Mouse (Mus musculus) embryonic fibroblast, embryonic 13.5 days (primary cell): ENCODE measurements at regions not wholly inside any gene's neighbourhood (a gene's known extent, or its start where the extent isn't known, plus 50 kb on each side); places are given as distances from the start of the nearest gene placed in this dataset.

Source experiments
- H3K27ac ChIP-seq: 2 replicates; pipeline ENCODE4 v1.5.1; 2012; ENCODE audit warnings: low read length, control low read depth, inconsistent platforms; ENCODE audit not compliant: insufficient read depth
- H3K4me1 ChIP-seq: 2 replicates; pipeline ENCODE4 v1.6.1; 2011; ENCODE audit warnings: low read length; ENCODE audit not compliant: control insufficient read depth, insufficient read depth
- H3K4me3 ChIP-seq: 2 replicates; pipeline ENCODE4 v1.5.1; 2011; ENCODE audit warnings: mild to moderate bottlenecking, control low read depth, low read length; ENCODE audit not compliant: insufficient read depth
- CTCF ChIP-seq: IDR thresholded peaks from 2 replicates; pipeline ENCODE4 v1.5.1; 2011; ENCODE audit warnings: mild to moderate bottlenecking, control low read depth, low read length, moderate library complexity, borderline replicate concordance; ENCODE audit not compliant: insufficient read depth
- POLR2A ChIP-seq: IDR thresholded peaks from 2 replicates; pipeline ENCODE4 v1.6.1; 2011; ENCODE audit warnings: low read depth, mild to moderate bottlenecking, control low read depth, low read length, moderate library complexity

GRCm38 (mm10) chr4:142465226-142465625 lies 226.0 kb upstream of the Kazn start:
- Histone ChIP-seq H3K27ac (no peak overlapping the region), H3K4me3 (no peak overlapping the region), H3K4me1 (no peaks in the 10 kb centered on the region)
- no peak for TF ChIP-seq POLR2A
- TF ChIP-seq CTCF = no peak

- TF ChIP-seq POLR2A = no peak
- TF ChIP-seq CTCF = no peak
- Histone ChIP-seq H3K27ac (no peak overlapping the region), H3K4me1 (no peaks in the 10 kb centered on the region), H3K4me3 (no peak overlapping the region)
These were observed 224.9 kb upstream of the Kazn start for GRCm38 (mm10) chr4:142464066-142464465.

GRCm38 (mm10) chr4:142460468-142461086 lies 221.4 kb upstream of the Kazn start:
- TF ChIP-seq CTCF = no peak
- TF ChIP-seq POLR2A = no peak
- H3K4me1 ChIP-seq = no peaks in the 10 kb centered on the region
- H3K4me3 ChIP-seq = no peak overlapping the region
- no peak overlapping the region for H3K27ac ChIP-seq

- Histone ChIP-seq H3K27ac (no peak overlapping the region), H3K4me1 (no peaks in the 10 kb centered on the region), H3K4me3 (no peak overlapping the region)
- TF ChIP-seq CTCF (no peak), POLR2A (no peak)
These were observed 213.4 kb upstream of the Kazn start for GRCm38 (mm10) chr4:142452614-142453013.

DNA sequence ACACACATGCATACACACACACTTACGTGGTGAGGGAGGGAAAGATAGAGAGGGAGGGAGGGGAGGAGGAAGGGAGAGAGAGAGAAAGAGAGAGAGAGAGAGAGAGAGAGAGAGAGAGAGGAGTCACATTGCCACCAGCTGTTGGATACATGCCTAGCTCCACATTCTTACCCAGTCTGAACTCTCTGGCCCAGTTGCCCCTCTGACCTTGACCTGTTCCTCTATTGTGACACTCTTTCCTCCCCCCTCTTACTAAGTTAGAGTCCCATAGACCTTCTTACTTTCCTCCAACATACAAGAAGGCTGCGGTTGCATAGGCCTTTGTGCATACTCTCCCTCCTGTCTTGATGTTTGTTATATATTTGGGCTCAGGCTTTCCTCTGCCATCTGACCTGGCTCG lies 211.7 kb upstream of the Kazn start:
- Histone ChIP-seq H3K4me3 (no peak overlapping the region), H3K27ac (no peak overlapping the region), H3K4me1 (no peaks in the 10 kb centered on the region)
- no peak for TF ChIP-seq POLR2A
- TF ChIP-seq CTCF = no peak

GRCm38 (mm10) chr4:142449713-142450112 lies 210.5 kb upstream of the Kazn start:
- no peak overlapping the region for H3K27ac ChIP-seq
- no peak overlapping the region for H3K4me3 ChIP-seq
- H3K4me1 ChIP-seq = no peaks in the 10 kb centered on the region
- TF ChIP-seq POLR2A = no peak
- TF ChIP-seq CTCF = no peak

GRCm38 (mm10) chr4:142449198-142449702 lies 210.0 kb upstream of the Kazn start:
- Histone ChIP-seq H3K27ac (no peak overlapping the region), H3K4me3 (no peak overlapping the region), H3K4me1 (no peaks in the 10 kb centered on the region)
- TF ChIP-seq POLR2A (no peak), CTCF (no peak)

GRCm38 (mm10) chr4:142447529-142447928 lies 208.3 kb upstream of the Kazn start:
- no peak for TF ChIP-seq CTCF
- no peak for TF ChIP-seq POLR2A
- H3K4me1 ChIP-seq = no peaks in the 10 kb centered on the region
- H3K4me3 ChIP-seq = no peak overlapping the region
- no peak overlapping the region for H3K27ac ChIP-seq

GRCm38 (mm10) chr4:142441045-142441444 lies 201.8 kb upstream of the Kazn start:
- Histone ChIP-seq H3K27ac (no peak overlapping the region), H3K4me1 (no peaks in the 10 kb centered on the region), H3K4me3 (no peak overlapping the region)
- no peak for TF ChIP-seq POLR2A

GRCm38 (mm10) chr4:142439450-142440183 lies 200.4 kb upstream of the Kazn start:
- no peak overlapping the region for H3K4me3 ChIP-seq
- H3K4me1 ChIP-seq = no peaks in the 10 kb centered on the region
- no peak for TF ChIP-seq CTCF
- no peak for TF ChIP-seq POLR2A
- H3K27ac ChIP-seq = no peak overlapping the region
